22 mouse cellular contexts compared by ENCODE assay signal in the genomic region with DNA sequence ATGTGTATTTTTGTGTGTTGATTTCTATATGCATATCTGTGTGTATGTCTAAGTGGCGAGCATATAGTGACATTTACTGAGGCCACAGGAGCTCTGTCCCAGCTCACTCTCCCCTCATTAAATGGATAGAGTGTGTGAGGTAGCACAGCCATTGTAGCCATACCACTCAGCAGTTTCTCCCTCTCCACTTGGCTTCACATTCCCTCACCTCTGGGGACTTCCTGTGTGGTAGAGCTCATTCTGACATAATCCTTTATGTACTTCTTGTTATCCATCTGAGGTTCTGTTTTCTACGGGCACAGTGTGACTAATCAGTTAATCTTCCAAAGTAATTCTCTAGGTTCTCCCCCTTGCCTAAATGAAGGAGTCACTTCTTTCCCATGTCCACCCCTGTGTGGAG.
"Had no signal": no experiment of that assay in that cellular context is flagged by ENCODE, and none has a peak within 500 bp of the region (broad histone marks: within the 10 kb centered on the region; RNA-seq: fewer than 3 reads in every experiment).

No protein-coding gene starts in this region.

- DNase-seq: liver, postnatal 0 days; lung, adult 2 months; lung, postnatal 14 days; lung, postnatal 4 days; midbrain, embryonic 14.5 days; retina, postnatal 1 day; right cerebral cortex, adult 18-20 months; right cerebral cortex, postnatal 25 days; right cerebral cortex, postnatal 4 days; spleen, adult 18-20 months; thymus, adult 18-20 months; thymus, postnatal 14 days; thymus, postnatal 36 days had no signal

- H3K27me3 ChIP-seq: liver, embryonic 15.5 days; lung, embryonic 15.5 days; midbrain, embryonic 12.5 days; neural tube, embryonic 13.5 days; neural tube, embryonic 15.5 days had no signal

- H3K27ac ChIP-seq: liver, embryonic 15.5 days; lung, embryonic 15.5 days; midbrain, embryonic 12.5 days; neural tube, embryonic 13.5 days; neural tube, embryonic 15.5 days had no signal

- H3K4me3 ChIP-seq: liver, embryonic 15.5 days; lung, embryonic 15.5 days; megakaryocyte, embryonic 14.5 days; midbrain, embryonic 12.5 days; myocyte; neural tube, embryonic 13.5 days; neural tube, embryonic 15.5 days had no signal

- H3K9me3 ChIP-seq: liver, embryonic 15.5 days; lung, embryonic 15.5 days; midbrain, embryonic 12.5 days; neural tube, embryonic 13.5 days; neural tube, embryonic 15.5 days had no signal

- ATAC-seq: liver, postnatal 0 days; lung, postnatal 0 days; midbrain, embryonic 16.5 days had no signal

- H3K4me1 ChIP-seq: liver, embryonic 15.5 days; midbrain, embryonic 12.5 days; neural tube, embryonic 15.5 days had no signal

- H3K4me2 ChIP-seq: liver, embryonic 15.5 days; lung, embryonic 15.5 days; midbrain, embryonic 12.5 days; neural tube, embryonic 13.5 days; neural tube, embryonic 15.5 days had no signal

- H3K9ac ChIP-seq: liver, embryonic 15.5 days; liver, postnatal 0 days; lung, embryonic 15.5 days; midbrain, embryonic 12.5 days; neural tube, embryonic 13.5 days; neural tube, embryonic 15.5 days had no signal

- H3K36me3 ChIP-seq: liver, embryonic 15.5 days; lung, embryonic 15.5 days; midbrain, embryonic 12.5 days; neural tube, embryonic 13.5 days; neural tube, embryonic 15.5 days had no signal
